Mouse (Mus musculus): ENCODE results near the gene Ahcyl2. TPM values are rescaled to one million over a fixed set of nuclear protein-coding genes. Genes with fewer than 3 reads are reported as not detected.

Ahcyl2 gene
- 3.4 and 3.8 TPM in 2 replicates for polyA plus RNA-seq (2012; rRNA removed)

GRCm38 (mm10) chr6:29767813-29768660, at the start of gene Ahcyl2:
Gene Ahcyl2, plus strand, starts transcription at chr6:29768011.

GRCm38 (mm10) chr6:29735336-29735688, 32.5 kb upstream of the Ahcyl2 start, which contains the start of gene Smo:
Gene Smo, plus strand, starts transcription at chr6:29735503.

GRCm38 (mm10) chr6:29916530-29917382, 148.9 kb downstream of the Ahcyl2 start, which contains the start of gene Strip2:
Gene Strip2, plus strand, starts transcription at chr6:29917012.

Other genes starting within 250 kb of the Ahcyl2 start
- gene Irf5, start 241.4 kb upstream of the Ahcyl2 start, polyA plus RNA-seq (2012; rRNA removed), result 9.3 and 10.0 TPM in 2 replicates
- 20.1 and 21.2 TPM in 2 replicates for gene Tnpo3, start 158.1 kb upstream of the Ahcyl2 start, polyA plus RNA-seq (2012; rRNA removed)
- 52.2 and 53.1 TPM in 2 replicates for gene Tspan33, start 73.8 kb upstream of the Ahcyl2 start, polyA plus RNA-seq (2012; rRNA removed)
- 5.4 and 5.8 TPM in 2 replicates for gene Smo, start 32.5 kb upstream of the Ahcyl2 start, polyA plus RNA-seq (2012; rRNA removed)
- 0.17 and 0.20 TPM in 2 replicates for gene Strip2, start 149.0 kb downstream of the Ahcyl2 start, polyA plus RNA-seq (2012; rRNA removed)